Mouse (Mus musculus) inflammation-experienced regulatory T-cells, adult 6 months (primary cell): Measurements from ENCODE around the gene Gm8094. TPM values are rescaled to one million over a fixed set of nuclear protein-coding genes. Genes with fewer than 3 reads are reported as not detected.
"Not testable (repeated sequence)": the region's sequence is repeated elsewhere in the genome, so short reads cannot be mapped to it uniquely, and the experiment has no call there.

Experiments used
- ATAC-seq: one replicate; pipeline ENCODE4 v1.8.0; 2017
- polyA plus RNA-seq, 3 experiments: library from polyadenylated mRNA; unstranded; fragments of 100-300 nt; shearing (Covaris generic); gene quantifications; one replicate each; pipeline ENCODE4 v1.2.1; 2017

Gm8094 gene
- not detected for polyA plus RNA-seq

DNA sequence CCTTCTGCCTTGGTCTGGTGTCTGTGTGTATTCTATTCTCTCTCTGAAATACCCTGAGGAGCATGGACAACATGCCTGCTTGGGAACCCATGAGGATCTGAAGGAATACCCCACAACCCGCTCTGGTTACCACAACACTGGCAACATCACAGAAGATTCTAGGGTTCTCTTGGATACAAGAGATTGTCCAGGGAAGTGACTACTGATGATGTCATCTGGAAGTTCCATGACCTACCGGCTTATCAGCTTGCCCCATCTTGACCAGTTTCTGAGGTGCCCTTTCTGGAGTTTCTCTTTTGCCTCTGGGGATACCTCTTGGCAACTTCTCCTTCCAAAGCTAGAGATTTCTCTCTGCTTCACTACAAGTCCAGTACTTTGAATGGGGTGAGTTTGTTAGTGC, at the start of gene Gm8094:
Gm8094 (minus strand) TSS at position 101 of the 400 bp plus-strand sequence.
- ATAC-seq, result not testable (repeated sequence)

GRCm38 (mm10) chr14:43119673-43120072, 43.2 kb upstream of the Gm8094 start:
- ATAC-seq, result not testable (repeated sequence)

DNA sequence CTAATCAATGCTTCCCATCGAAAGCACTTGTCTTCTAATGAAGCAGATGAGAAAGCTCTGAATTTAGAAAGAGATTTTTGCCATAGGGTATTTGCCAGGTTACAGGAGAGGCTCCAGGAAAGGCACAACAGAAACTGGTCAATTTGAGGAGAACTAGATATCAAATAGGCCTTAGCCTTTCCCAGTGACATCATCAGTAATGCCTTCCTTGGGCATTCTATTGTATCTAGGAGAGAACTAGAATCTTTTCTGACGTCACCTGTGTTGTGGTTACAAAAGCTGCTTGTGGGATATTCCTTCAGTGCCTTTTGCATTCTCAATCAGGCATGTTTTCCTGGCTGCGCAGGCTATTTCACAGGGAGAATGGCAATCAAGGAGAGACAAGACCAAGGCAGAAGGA, 23.9 kb upstream of the Gm8094 start, which contains the start of gene Gm8104:
Gm8104 (plus strand) TSS at position 301 of the 400 bp plus-strand sequence.
- ATAC-seq, result not testable (repeated sequence)

GRCm38 (mm10) chr14:43089103-43089919, 12.9 kb upstream of the Gm8094 start:
- not testable (repeated sequence) for ATAC-seq

- ATAC-seq, result not testable (repeated sequence)
Observed at GRCm38 (mm10) chr14:43084936-43085730, 8.7 kb upstream of the Gm8094 start.

DNA sequence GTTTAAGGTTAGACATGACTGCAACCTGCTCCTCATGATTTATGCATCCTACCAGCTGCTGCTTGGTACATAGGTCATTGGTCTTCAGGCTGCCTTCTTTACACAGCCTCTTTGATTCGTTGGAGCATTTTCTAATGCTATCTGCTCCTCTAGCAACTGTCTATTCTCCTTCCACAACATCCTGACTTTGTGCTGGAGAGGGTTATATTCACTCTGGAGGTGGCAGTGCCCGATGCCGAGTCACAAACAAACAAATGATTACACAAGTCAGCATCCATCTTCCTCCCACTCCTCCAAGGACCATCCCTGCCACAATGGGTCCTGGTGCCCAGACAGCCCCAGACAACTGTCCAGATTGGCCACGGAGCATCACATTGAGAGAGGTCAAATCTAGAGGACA, 16.3 kb downstream of the Gm8094 start:
- ATAC-seq, result not testable (repeated sequence)

DNA sequence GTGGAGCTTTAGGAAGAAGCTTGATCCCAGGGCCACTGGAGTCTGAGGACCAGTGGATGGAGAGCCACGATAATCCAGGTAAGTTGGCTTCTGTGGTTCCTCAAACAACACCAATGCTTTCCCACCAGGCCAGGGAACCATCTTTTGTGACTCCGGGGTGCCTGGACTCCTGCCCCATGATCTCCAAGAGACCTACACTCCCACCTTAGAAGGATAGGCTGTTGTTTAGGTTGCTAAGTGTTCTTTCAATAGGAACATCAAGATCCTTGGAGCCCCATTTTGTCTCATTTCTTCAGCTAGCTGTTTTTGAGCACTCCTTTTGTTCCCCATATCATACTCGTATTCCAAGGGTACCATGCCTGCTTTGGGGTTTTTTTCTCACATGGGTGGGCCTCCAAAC, 18.4 kb downstream of the Gm8094 start:
- ATAC-seq, result not testable (repeated sequence)

Other genes starting within 250 kb of the Gm8094 start
- gene Gm21977, start 223.2 kb downstream of the Gm8094 start, polyA plus RNA-seq, result not detected
- not detected for gene Gm8082, start 83.0 kb downstream of the Gm8094 start, polyA plus RNA-seq
- gene Gm10376, start 61.0 kb downstream of the Gm8094 start, polyA plus RNA-seq, result not detected
- not detected for gene Gm8104, start 24.0 kb upstream of the Gm8094 start, polyA plus RNA-seq
- gene Gm7233, start 103.2 kb upstream of the Gm8094 start, polyA plus RNA-seq, result not detected
- gene Gm8122, start 158.7 kb upstream of the Gm8094 start, polyA plus RNA-seq, result not detected
- not detected for gene Gm8126, start 182.0 kb upstream of the Gm8094 start, polyA plus RNA-seq
- not detected for gene Gm9732, start 198.4 kb upstream of the Gm8094 start, polyA plus RNA-seq
- not detected for gene Gm8127, start 217.2 kb upstream of the Gm8094 start, polyA plus RNA-seq